Mouse (Mus musculus): Measurements from ENCODE around the gene Zc3h12a. TPM values are rescaled to one million over a fixed set of nuclear protein-coding genes. Genes with fewer than 3 reads are reported as not detected.

Gene Zc3h12a
- polyA plus RNA-seq, 1 experiment from 2014 or later: 0.30 TPM

DNA sequence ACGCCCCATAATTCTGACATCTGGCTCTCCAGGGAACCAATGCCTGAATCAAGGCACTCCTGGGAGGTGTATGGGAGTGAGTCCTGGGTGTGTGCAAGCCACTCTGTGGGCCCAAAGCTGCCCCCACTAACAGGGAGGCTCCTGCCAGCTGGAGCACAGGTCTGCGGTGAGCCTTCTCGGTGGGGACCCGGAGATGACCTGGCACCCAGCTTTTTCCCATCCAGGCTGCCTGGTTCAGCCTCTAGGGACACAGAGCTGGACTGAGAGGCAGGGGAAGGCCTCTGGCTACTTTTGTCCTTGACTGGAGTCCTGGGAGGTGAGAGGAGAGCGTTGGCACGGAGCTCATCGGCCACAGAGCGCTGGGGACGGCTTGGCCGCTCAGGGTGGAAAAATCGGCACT is 7.9 kb downstream of the Zc3h12a start:
- WGBS: 96% methylated on average over 11 of the region's 11 CpGs
- no peak for DNase-seq (ENCODE audit: low spot score)
- Histone ChIP-seq H3K4me3 (no peak overlapping the region), H3K27ac (replicated peaks) (no peak overlapping the region), H3K36me3 (peaks cover 5% of the 10 kb centered on the region; the same call in 1 of the 2 replicates), H3K9me3 (replicated peaks) (no peaks in the 10 kb centered on the region), H3K27me3 (ENCODE audit: low read depth, poor library complexity, severe bottlenecking) (0 out of 2 replicates have a peak, but pooled peaks cover 17% of the 10 kb centered on the region), H3K4me1 (peaks cover 47% of the 10 kb centered on the region)

- Histone ChIP-seq H3K36me3 (peaks cover 5% of the 10 kb centered on the region; the same call in 1 of the 2 replicates), H3K4me3 (no peak overlapping the region), H3K27me3 (ENCODE audit: low read depth, poor library complexity, severe bottlenecking) (0 out of 2 replicates have a peak, but pooled peaks cover 15% of the 10 kb centered on the region), H3K9me3 (replicated peaks) (no peaks in the 10 kb centered on the region), H3K4me1 (peaks cover 44% of the 10 kb centered on the region), H3K27ac (replicated peaks) (no peak overlapping the region)
- DNase-seq (ENCODE audit: low spot score): peak; percentile 45
- 24% methylated on average over 10 of the region's 10 CpGs for WGBS
Observed at GRCm38 (mm10) chr4:125119070-125119469, 8.6 kb downstream of the Zc3h12a start.

GRCm38 (mm10) chr4:125117902-125118320 is 9.7 kb downstream of the Zc3h12a start:
- 0 out of 2 replicates have a peak, but pooled peaks cover 10% of the 10 kb centered on the region for H3K27me3 ChIP-seq (ENCODE audit: low read depth, poor library complexity, severe bottlenecking)
- H3K9me3 ChIP-seq (replicated peaks): no peaks in the 10 kb centered on the region
- H3K36me3 ChIP-seq: peaks cover 5% of the 10 kb centered on the region; the same call in 1 of the 2 replicates
- no peak overlapping the region for H3K4me3 ChIP-seq
- no peak overlapping the region for H3K27ac ChIP-seq (replicated peaks)
- DNase-seq (ENCODE audit: low spot score): no peak
- WGBS: 85% methylated on average over 7 of the region's 7 CpGs
- H3K4me1 ChIP-seq: peaks cover 36% of the 10 kb centered on the region

GRCm38 (mm10) chr4:125116929-125117328 is 10.7 kb downstream of the Zc3h12a start:
- Histone ChIP-seq H3K27ac (replicated peaks) (no peak overlapping the region), H3K9me3 (replicated peaks) (no peaks in the 10 kb centered on the region), H3K36me3 (peaks cover 6% of the 10 kb centered on the region), H3K27me3 (ENCODE audit: low read depth, poor library complexity, severe bottlenecking) (0 out of 2 replicates have a peak, but pooled peaks cover 6% of the 10 kb centered on the region), H3K4me3 (no peak overlapping the region), H3K4me1 (peaks cover 26% of the 10 kb centered on the region)
- 86% methylated on average over 13 of the region's 13 CpGs for WGBS
- DNase-seq (ENCODE audit: low spot score): no peak

DNA sequence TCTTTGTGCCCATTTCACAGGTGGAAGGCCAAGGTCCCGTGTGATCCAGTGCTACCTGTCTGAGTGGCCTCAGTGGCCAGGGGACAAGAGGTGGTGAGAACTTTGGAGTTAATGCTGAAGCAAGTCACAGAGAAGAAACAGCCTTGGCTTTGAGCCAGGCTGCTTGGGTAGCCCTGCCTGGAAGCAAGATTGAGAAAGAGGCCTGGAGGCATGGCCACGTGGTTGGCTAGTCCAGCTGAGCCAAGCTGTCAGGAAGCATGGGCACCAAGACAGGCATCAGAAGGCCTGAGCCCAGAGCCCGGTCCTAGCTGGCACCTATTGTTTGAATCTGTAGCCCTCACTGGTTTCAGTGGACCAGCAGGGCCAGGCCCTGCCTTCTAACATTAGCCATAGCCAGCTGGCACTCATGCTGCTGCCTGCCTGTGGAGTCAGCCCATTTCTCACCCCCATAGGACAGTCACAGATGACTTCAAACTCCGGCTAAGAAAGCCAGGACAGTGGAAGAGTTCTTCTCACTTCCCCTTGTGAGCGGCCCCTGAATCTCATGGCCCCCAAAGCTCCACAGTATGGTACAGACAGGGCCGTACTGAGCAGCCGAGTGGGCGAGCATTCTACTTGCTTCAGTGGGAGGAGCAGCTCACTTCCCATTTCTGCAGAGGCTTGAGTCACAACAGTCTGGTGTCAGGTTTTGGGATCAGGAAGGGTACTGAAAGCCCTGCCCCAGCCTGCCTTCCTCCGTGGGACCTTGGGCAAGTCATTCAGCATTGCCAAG is 11.4 kb downstream of the Zc3h12a start:
- WGBS: 77% methylated on average over 9 of the region's 9 CpGs
- H3K4me1 ChIP-seq: peaks cover 24% of the 10 kb centered on the region
- 0 out of 2 replicates have a peak overlapping the region, but pooled peaks have one; percentile 47 for H3K27ac ChIP-seq (replicated peaks)
- 0 out of 2 replicates have a peak, but pooled peaks cover 6% of the 10 kb centered on the region for H3K27me3 ChIP-seq (ENCODE audit: low read depth, poor library complexity, severe bottlenecking)
- no peak overlapping the region for H3K4me3 ChIP-seq
- peaks cover 12% of the 10 kb centered on the region for H3K36me3 ChIP-seq
- DNase-seq (ENCODE audit: low spot score): no peak
- no peaks in the 10 kb centered on the region for H3K9me3 ChIP-seq (replicated peaks)

- no peak overlapping the region for H3K4me3 ChIP-seq
- WGBS: 52% methylated on average over 6 of the region's 6 CpGs
Observed at GRCm38 (mm10) chr4:125115710-125116089, 11.9 kb downstream of the Zc3h12a start.

GRCm38 (mm10) chr4:125115081-125115480 is 12.6 kb downstream of the Zc3h12a start:
- peaks cover 24% of the 10 kb centered on the region for H3K4me1 ChIP-seq
- H3K4me3 ChIP-seq: no peak overlapping the region
- no peaks in the 10 kb centered on the region for H3K9me3 ChIP-seq (replicated peaks)
- WGBS: 78% methylated on average over 4 of the region's 4 CpGs
- DNase-seq (ENCODE audit: low spot score): no peak
- H3K27me3 ChIP-seq (ENCODE audit: low read depth, poor library complexity, severe bottlenecking): 0 out of 2 replicates have a peak, but pooled peaks cover 6% of the 10 kb centered on the region
- H3K36me3 ChIP-seq: peaks cover 24% of the 10 kb centered on the region
- H3K27ac ChIP-seq (replicated peaks): peak overlapping the region; percentile 52

More at GRCm38 (mm10) chr4:125115710-125116089, 11.9 kb downstream of the Zc3h12a start:
- 0 out of 2 replicates have a peak, but pooled peaks cover 6% of the 10 kb centered on the region for H3K27me3 ChIP-seq (ENCODE audit: low read depth, poor library complexity, severe bottlenecking)
- DNase-seq (ENCODE audit: low spot score): no peak
- peaks cover 24% of the 10 kb centered on the region for H3K4me1 ChIP-seq
- 0 out of 2 replicates have a peak overlapping the region, but pooled peaks have one; percentile 47 for H3K27ac ChIP-seq (replicated peaks)
- H3K9me3 ChIP-seq (replicated peaks): no peaks in the 10 kb centered on the region
- peaks cover 18% of the 10 kb centered on the region for H3K36me3 ChIP-seq

DNA sequence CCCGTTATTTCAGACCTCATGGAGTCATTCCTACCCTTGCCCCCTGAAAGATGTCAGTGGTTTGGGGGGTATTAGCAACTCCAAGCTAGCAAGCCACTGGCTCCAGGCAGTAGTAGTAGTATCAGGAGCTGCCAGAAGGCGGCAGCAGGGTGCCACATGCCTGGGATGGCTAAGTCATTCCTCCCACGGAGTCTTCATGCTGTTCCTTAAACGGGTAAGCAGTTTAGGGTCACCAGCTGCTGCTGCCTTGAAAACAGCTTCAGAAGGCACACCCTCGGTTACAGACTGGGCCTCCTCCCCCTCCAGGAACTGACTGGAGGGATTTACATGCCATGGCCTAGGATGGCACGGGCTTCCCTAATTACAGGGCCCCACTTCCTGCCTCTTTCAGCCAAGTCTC is 13.0 kb downstream of the Zc3h12a start:
- Histone ChIP-seq H3K27ac (replicated peaks) (peak overlapping the region; percentile 52), H3K4me1 (peaks cover 24% of the 10 kb centered on the region), H3K4me3 (no peak overlapping the region), H3K36me3 (peaks cover 26% of the 10 kb centered on the region), H3K9me3 (replicated peaks) (no peaks in the 10 kb centered on the region), H3K27me3 (ENCODE audit: low read depth, poor library complexity, severe bottlenecking) (0 out of 2 replicates have a peak, but pooled peaks cover 5% of the 10 kb centered on the region)
- 11% methylated on average over 6 of the region's 6 CpGs for WGBS
- DNase-seq (ENCODE audit: low spot score): peak; percentile 72

DNA sequence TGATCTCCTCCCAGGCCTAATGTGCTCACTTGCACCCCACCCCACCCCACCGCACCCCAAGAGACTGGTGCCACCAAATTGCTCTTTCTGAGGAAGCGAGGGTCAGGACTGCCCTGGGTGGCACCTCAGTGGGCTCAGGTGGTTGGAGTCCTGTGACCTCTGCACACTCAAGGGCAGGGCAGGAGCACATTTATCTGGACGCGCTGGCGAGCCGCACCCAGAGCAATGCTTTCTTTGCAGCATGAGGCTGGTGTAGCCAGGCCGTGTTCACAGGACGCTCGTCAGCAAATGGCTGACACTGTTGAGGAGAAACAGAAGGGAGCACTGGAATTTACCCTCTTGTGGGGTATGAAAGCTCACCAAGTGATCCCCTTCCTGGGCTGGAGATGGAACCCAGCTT is 22.3 kb downstream of the Zc3h12a start:
- H3K4me3 ChIP-seq: no peak overlapping the region
- no peaks in the 10 kb centered on the region for H3K27me3 ChIP-seq (ENCODE audit: low read depth, poor library complexity, severe bottlenecking)
- DNase-seq (ENCODE audit: low spot score): no peak
- peaks cover 4% of the 10 kb centered on the region; the same call in 1 of the 2 replicates for H3K4me1 ChIP-seq
- no peaks in the 10 kb centered on the region for H3K9me3 ChIP-seq (replicated peaks)
- no peak overlapping the region for H3K27ac ChIP-seq (replicated peaks)
- peaks cover 81% of the 10 kb centered on the region for H3K36me3 ChIP-seq
- 95% methylated on average over 9 of the region's 9 CpGs for WGBS

DNA sequence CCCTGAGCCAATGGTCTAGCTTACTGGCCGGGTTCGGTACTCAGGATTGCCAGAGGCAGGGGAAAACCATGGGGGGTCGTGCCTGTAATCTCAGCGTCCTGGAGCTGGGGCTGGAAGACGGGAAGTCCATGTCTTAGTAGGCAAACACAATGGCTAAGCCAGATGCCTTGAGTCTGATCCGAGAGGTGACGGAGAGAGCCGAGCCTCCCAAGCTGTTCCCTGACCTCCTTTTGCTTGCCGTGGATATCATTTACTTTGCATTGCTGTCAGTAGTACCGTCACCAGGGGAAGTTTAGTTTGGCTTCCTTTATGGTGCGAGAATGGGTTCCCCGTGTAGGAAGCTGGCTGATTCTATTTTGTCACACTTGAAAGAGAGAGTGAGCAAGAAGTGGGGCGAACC is 26.3 kb downstream of the Zc3h12a start:
- no peaks in the 10 kb centered on the region for H3K9me3 ChIP-seq (replicated peaks)
- peaks cover 54% of the 10 kb centered on the region for H3K36me3 ChIP-seq
- WGBS: 72% methylated on average over 13 of the region's 13 CpGs
- H3K27ac ChIP-seq (replicated peaks): no peak overlapping the region
- no peak for DNase-seq (ENCODE audit: low spot score)
- H3K4me3 ChIP-seq: no peak overlapping the region
- H3K27me3 ChIP-seq (ENCODE audit: low read depth, poor library complexity, severe bottlenecking): no peaks in the 10 kb centered on the region
- H3K4me1 ChIP-seq: peaks cover 2% of the 10 kb centered on the region; the same call in 1 of the 2 replicates

GRCm38 (mm10) chr4:125099458-125099857 is 28.2 kb downstream of the Zc3h12a start:
- H3K4me1 ChIP-seq: no peaks in the 10 kb centered on the region
- no peak overlapping the region for H3K27ac ChIP-seq (replicated peaks)
- no peak overlapping the region for H3K4me3 ChIP-seq
- H3K27me3 ChIP-seq (ENCODE audit: low read depth, poor library complexity, severe bottlenecking): no peaks in the 10 kb centered on the region
- peaks cover 48% of the 10 kb centered on the region for H3K36me3 ChIP-seq
- peak; percentile 83 for DNase-seq (ENCODE audit: low spot score)
- WGBS: 11% methylated on average over 8 of the region's 8 CpGs
- H3K9me3 ChIP-seq (replicated peaks): no peaks in the 10 kb centered on the region

GRCm38 (mm10) chr4:125097412-125097811 is 30.2 kb downstream of the Zc3h12a start:
- 88% methylated on average over 4 of the region's 4 CpGs for WGBS
- peaks cover 47% of the 10 kb centered on the region for H3K36me3 ChIP-seq
- no peak for DNase-seq (ENCODE audit: low spot score)
- no peak overlapping the region for H3K4me3 ChIP-seq
- H3K9me3 ChIP-seq (replicated peaks): no peaks in the 10 kb centered on the region
- no peak overlapping the region for H3K27ac ChIP-seq (replicated peaks)
- H3K4me1 ChIP-seq: no peaks in the 10 kb centered on the region
- no peaks in the 10 kb centered on the region for H3K27me3 ChIP-seq (ENCODE audit: low read depth, poor library complexity, severe bottlenecking)

DNA sequence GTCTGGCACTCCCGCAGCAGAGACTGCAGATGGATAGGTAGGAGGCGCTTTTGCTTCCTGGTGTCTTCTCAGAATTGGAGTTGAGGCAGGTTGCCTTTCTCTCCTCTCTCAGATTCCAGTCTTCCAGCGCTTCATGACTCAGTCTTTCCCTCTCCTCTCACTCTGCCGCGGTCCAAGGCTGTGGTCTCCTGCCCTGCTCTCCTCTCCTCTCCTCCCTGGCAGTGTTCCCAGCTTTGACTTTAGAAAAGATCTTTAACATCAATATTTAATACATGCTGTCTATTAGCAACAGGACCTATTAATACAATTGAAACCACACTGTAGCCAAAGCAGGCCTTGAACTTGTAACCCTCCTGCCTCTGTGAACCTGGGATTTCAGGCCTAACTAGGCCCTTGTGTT is 31.6 kb downstream of the Zc3h12a start:
- Histone ChIP-seq H3K4me3 (no peak overlapping the region), H3K36me3 (peaks cover 49% of the 10 kb centered on the region), H3K9me3 (replicated peaks) (0 out of 2 replicates have a peak, but pooled peaks cover 3% of the 10 kb centered on the region), H3K27ac (replicated peaks) (no peak overlapping the region), H3K27me3 (ENCODE audit: low read depth, poor library complexity, severe bottlenecking) (no peaks in the 10 kb centered on the region), H3K4me1 (no peaks in the 10 kb centered on the region)
- no peak for DNase-seq (ENCODE audit: low spot score)
- WGBS: 95% methylated on average over 5 of the region's 5 CpGs

Data from midbrain, embryonic 10.5 days (tissue).